Mouse (Mus musculus) forebrain, embryonic 14.5 days (tissue): Measurements from ENCODE around the gene Dennd2c. TPM values are rescaled to one million over a fixed set of nuclear protein-coding genes. Genes with fewer than 3 reads are reported as not detected.

ENCODE experiments used
- ATAC-seq: fragments of 200-750 bp; cut with Nextera tagmentation; 2 replicates; pipeline ENCODE4 v1.8.0; 2017; ENCODE audit warnings: mild to moderate bottlenecking, moderate library complexity
- DNase-seq: peaks from one replicate; pipeline ENCODE4 v3.0.0-alpha.2; 2015; ENCODE audit warnings: low spot score
- H3K27ac ChIP-seq: fragments of 300-500 bp; sonication (generic); 2 replicates; pipeline ENCODE4 v1.5.1; 2014; ENCODE audit warnings: low read depth, mild to moderate bottlenecking, control low read depth, low read length, moderate library complexity
- H3K27me3 ChIP-seq: fragments of 300-500 bp; sonication (generic); replicated peaks from 2 replicates; pipeline ENCODE4 v1.6.1; 2014; ENCODE audit warnings: low read length, control low read depth, mixed read lengths; ENCODE audit not compliant: control insufficient read depth, insufficient read depth
- H3K36me3 ChIP-seq: fragments of 300-500 bp; sonication (generic); 2 replicates; pipeline ENCODE4 v1.6.1; 2014; ENCODE audit warnings: low read length, control low read depth; ENCODE audit not compliant: control insufficient read depth, insufficient read depth
- H3K4me1 ChIP-seq: fragments of 300-500 bp; sonication (generic); 2 replicates; pipeline ENCODE4 v1.6.1; 2014; ENCODE audit warnings: antibody characterized with exemption, low read length, control low read depth; ENCODE audit not compliant: control insufficient read depth, insufficient read depth
- H3K4me2 ChIP-seq: fragments of 300-500 bp; sonication (generic); 2 replicates; pipeline ENCODE4 v1.6.1; 2014; ENCODE audit warnings: mild to moderate bottlenecking, control low read depth, low read length
- H3K4me3 ChIP-seq: fragments of 300-500 bp; sonication (generic); 2 replicates; pipeline ENCODE4 v1.5.1; 2014; ENCODE audit warnings: low read depth, low read length, control low read depth
- H3K9ac ChIP-seq: fragments of 300-500 bp; sonication (generic); 2 replicates; pipeline ENCODE4 v1.6.1; 2014; ENCODE audit warnings: mild to moderate bottlenecking, low read length, control low read depth, moderate library complexity
- H3K9me3 ChIP-seq: fragments of 300-500 bp; sonication (generic); replicated peaks from 2 replicates; pipeline ENCODE4 v1.6.1; 2016; ENCODE audit warnings: low read length, control low read depth, mixed read lengths; ENCODE audit not compliant: control insufficient read depth
- WGBS: fragments of 180-500 bp; shearing (Covaris S2); extraction: QIAGEN DNeasy Blood & Tissue Kit; methylation state at CpG from one replicate; pipeline ENCODE4 v1.1.7; 2014; 5-methylcytosine and 5-hydroxymethylcytosine counted together
- polyA plus RNA-seq: library from polyadenylated mRNA; unstranded; fragments of >200 nt; fragmentation: Nextera tagmentation; extraction: Ambion mirVana; gene quantifications from 2 replicates; pipeline ENCODE4 v1.2.1, GENCODE M21; 2014

The Dennd2c gene
- polyA plus RNA-seq, 1 experiment from 2014 or later: 0.88 TPM

DNA sequence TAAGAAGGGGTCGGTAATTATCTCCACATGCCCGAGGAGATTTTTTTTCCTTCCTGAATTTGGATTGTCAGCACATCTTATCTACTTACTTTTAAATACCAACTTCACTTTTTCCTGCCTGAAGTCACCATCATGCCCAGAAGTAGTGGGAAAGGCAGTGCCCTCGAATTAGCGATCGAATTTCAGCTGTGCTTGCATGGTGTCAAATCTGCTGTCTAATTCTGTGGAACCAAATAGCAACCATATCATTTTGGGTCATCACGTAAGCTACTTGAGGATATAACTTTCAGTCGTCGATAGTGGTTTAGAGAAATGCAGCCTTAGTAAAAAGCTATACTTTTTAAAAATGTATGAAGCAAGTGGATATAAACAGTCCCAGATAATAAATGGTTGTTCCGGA is 25.9 kb upstream of the Dennd2c start:
- Histone ChIP-seq H3K4me3 (no peak overlapping the region), H3K9ac (no peak overlapping the region), H3K27ac (no peak overlapping the region), H3K27me3 (no peaks in the 10 kb centered on the region), H3K36me3 (no peaks in the 10 kb centered on the region), H3K4me2 (no peak overlapping the region), H3K9me3 (no peaks in the 10 kb centered on the region), H3K4me1 (no peaks in the 10 kb centered on the region)
- DNase-seq (no peak), ATAC-seq (no peak)
- 93% methylated on average over 9 of the region's 9 CpGs for WGBS

DNA sequence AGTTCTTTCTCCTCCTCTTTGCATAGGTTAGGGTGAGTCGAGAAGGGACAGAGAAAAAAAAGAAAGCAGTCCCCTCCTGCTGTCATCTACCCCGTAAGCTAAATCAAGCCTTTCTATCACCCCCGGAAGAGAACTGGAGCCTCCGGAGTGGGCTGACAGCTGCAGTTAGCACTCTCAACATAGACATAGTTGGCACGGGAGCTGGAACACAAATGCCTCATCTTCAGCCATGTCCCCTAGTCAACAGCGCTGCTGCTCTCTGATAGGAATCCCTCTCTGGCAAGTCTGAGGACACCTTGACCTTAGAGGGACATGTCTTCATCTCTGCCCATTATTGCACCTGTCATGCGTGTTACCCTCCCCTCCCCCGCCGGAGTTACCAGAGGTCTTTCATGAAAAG is 23.1 kb upstream of the Dennd2c start:
- 85% methylated on average over 9 of the region's 9 CpGs for WGBS
- H3K27me3 ChIP-seq: no peaks in the 10 kb centered on the region
- H3K27ac ChIP-seq: no peak overlapping the region
- DNase-seq (no peak), ATAC-seq (no peak)
- no peaks in the 10 kb centered on the region for H3K9me3 ChIP-seq
- H3K9ac ChIP-seq: no peak overlapping the region
- H3K4me2 ChIP-seq: no peak overlapping the region
- H3K4me1 ChIP-seq: no peaks in the 10 kb centered on the region
- no peak overlapping the region for H3K4me3 ChIP-seq
- no peaks in the 10 kb centered on the region for H3K36me3 ChIP-seq

DNA sequence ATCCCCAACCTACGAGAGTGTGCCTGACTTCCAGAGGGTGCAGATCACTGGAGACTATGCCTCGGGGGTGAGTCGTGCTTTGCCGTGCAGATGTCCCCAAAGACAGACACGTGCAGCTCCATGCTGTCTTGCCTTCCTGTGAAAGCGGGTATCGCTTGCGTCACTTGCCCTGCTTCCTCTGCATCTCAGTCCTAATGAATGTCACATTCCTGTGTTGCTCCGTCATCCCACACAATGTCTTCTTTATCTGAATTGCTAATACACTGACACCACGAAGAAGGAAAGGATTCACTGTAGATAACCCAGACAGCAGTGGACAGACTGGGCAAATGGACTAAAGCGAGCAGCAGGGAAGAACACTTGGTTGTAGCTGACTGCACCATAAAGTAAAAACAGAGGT is 21.4 kb upstream of the Dennd2c start:
- H3K36me3 ChIP-seq: no peaks in the 10 kb centered on the region
- ATAC-seq (no peak), DNase-seq (no peak)
- H3K4me2 ChIP-seq: no peak overlapping the region
- WGBS: 72% methylated on average over 11 of the region's 11 CpGs
- H3K27ac ChIP-seq: no peak overlapping the region
- H3K9me3 ChIP-seq: no peaks in the 10 kb centered on the region
- no peak overlapping the region for H3K4me3 ChIP-seq
- H3K27me3 ChIP-seq: no peaks in the 10 kb centered on the region
- H3K9ac ChIP-seq: no peak overlapping the region
- no peaks in the 10 kb centered on the region for H3K4me1 ChIP-seq

DNA sequence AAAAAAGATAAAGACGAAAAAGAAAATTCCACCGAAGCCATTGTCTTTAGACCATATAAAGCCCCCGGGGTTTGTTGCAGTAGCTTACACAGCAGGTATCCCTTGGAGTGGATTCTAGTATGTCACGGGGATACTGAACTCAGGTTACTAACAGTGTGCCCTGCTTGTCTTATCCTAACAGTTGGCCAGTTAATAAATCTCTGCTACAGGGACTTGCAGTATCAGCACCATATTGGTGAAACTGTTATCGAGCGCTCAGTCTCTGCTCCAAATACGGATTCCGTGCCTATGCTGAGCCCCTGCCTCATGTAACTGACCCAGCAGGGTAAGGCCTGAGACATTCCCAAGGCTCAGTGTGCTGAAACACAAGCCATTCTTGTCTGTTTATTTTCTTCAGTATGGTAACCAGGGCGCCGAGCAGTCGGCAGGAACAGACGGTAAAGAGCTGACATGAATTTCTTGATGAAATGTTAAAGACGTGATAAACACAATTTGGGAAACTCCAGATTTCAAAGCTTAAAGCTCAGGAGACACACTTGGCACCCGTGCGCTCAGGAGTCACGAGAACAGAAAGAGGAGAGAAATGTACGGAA is 20.4 kb upstream of the Dennd2c start:
- no peak for ATAC-seq
- H3K9me3 ChIP-seq: no peaks in the 10 kb centered on the region
- H3K9ac ChIP-seq: no peak overlapping the region
- no peak overlapping the region for H3K4me3 ChIP-seq
- H3K36me3 ChIP-seq: no peaks in the 10 kb centered on the region
- H3K4me1 ChIP-seq: no peaks in the 10 kb centered on the region
- no peak overlapping the region for H3K27ac ChIP-seq
- no peak overlapping the region for H3K4me2 ChIP-seq
- WGBS: 85% methylated on average over 17 of the region's 17 CpGs
- no peaks in the 10 kb centered on the region for H3K27me3 ChIP-seq
- DNase-seq: no peak

DNA sequence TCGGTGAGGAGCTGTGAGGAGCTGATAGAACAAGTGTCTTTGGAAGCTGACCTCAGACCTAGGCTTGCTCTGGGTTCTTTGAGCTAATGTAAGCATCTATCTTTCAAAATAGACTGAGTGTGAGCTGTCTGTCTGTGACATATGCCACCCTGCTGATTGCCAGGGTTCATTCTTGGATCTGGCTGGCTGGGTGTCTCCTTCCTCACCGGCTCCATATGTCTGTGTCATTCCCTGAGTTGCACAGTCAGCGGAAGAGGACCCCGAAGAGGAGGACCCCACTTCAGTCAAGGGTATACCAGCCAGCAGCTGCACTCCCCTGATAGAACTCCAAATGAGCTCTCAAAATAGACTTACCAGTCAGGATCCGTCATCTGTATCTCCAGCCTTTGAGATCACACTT is 19.6 kb upstream of the Dennd2c start:
- no peak for DNase-seq
- no peak overlapping the region for H3K9ac ChIP-seq
- H3K27me3 ChIP-seq: no peaks in the 10 kb centered on the region
- no peak overlapping the region for H3K27ac ChIP-seq
- H3K4me2 ChIP-seq: no peak overlapping the region
- no peaks in the 10 kb centered on the region for H3K4me1 ChIP-seq
- H3K9me3 ChIP-seq: no peaks in the 10 kb centered on the region
- no peak for ATAC-seq
- no peak overlapping the region for H3K4me3 ChIP-seq
- H3K36me3 ChIP-seq: no peaks in the 10 kb centered on the region
- 82% methylated on average over 5 of the region's 5 CpGs for WGBS

DNA sequence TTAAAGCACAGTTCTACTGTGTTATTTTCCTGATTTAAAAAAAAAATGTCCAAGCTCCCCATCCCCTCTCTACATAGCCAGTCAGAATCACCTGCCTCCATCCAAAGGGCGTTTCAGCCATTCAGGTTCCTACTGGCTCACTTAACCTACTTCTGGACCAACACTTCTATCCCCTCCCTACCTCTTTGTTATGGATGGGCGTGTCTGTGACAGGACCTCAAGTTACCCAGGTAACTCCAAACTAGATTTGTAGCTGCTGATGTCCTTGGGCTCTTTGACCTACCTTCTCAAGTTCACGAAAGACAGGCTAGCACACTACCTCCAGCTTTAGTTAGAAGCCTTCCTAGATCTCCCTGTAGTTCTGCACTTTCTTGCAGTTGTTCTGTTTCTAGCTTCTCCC is 16.4 kb upstream of the Dennd2c start:
- Histone ChIP-seq H3K4me3 (no peak overlapping the region), H3K4me2 (no peak overlapping the region), H3K9me3 (no peaks in the 10 kb centered on the region), H3K27me3 (no peaks in the 10 kb centered on the region), H3K36me3 (no peaks in the 10 kb centered on the region), H3K4me1 (no peaks in the 10 kb centered on the region), H3K27ac (no peak overlapping the region), H3K9ac (no peak overlapping the region)
- DNase-seq: no peak
- no peak for ATAC-seq
- WGBS: 80% methylated on average over 3 of the region's 3 CpGs

DNA sequence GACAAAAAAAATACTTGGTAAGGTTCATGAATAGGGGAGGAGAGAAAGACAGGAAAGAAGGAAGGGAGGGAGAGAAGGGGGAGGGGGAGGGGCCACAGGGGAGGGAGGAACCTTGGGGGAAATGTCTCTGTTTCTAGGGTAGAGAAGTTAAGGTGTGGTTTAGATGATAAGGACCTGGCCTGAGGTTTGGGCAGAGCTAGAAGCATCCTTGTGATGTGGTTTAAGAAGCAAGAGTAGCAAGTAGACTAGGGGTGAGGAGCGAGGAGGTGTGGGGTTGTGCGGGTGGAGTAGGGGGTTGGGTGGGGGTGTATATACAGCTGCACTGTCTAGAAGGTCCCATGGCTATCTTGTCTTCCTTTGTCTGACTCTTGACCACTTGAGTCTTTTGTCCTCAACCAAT is 10.7 kb upstream of the Dennd2c start:
- H3K27me3 ChIP-seq: no peaks in the 10 kb centered on the region
- H3K9me3 ChIP-seq: no peaks in the 10 kb centered on the region
- no peak overlapping the region for H3K4me3 ChIP-seq
- no peak for DNase-seq
- no peak for ATAC-seq
- no peaks in the 10 kb centered on the region for H3K4me1 ChIP-seq
- 91% methylated on average over 2 of the region's 2 CpGs for WGBS
- no peak overlapping the region for H3K9ac ChIP-seq
- no peaks in the 10 kb centered on the region for H3K36me3 ChIP-seq
- no peak overlapping the region for H3K27ac ChIP-seq
- H3K4me2 ChIP-seq: no peak overlapping the region

DNA sequence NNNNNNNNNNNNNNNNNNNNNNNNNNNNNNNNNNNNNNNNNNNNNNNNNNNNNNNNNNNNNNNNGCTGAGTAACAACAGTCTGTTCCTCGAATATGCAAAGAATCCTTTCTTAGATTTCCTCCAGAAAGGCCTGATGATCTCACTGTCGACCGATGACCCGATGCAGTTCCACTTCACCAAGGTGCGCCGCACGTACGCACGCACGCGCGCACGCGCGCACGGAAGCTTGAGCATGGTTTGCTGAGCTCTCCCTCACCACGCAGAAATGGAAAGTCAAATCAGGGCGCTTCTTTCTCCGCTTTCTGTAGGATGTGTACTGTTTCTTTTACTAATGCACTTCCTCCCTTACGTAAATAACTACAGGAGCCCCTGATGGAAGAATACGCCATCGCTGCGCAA is 3.7 kb upstream of the Dennd2c start:
- ATAC-seq (no peak), DNase-seq (no peak)
- no peaks in the 10 kb centered on the region for H3K9me3 ChIP-seq
- H3K4me1 ChIP-seq: peaks cover 3% of the 10 kb centered on the region; the same call in 1 of the 2 replicates
- no peaks in the 10 kb centered on the region for H3K36me3 ChIP-seq
- 82% methylated on average over 23 of the region's 23 CpGs for WGBS
- no peak overlapping the region for H3K27ac ChIP-seq
- no peak overlapping the region for H3K4me3 ChIP-seq
- no peak overlapping the region for H3K4me2 ChIP-seq
- H3K9ac ChIP-seq: no peak overlapping the region
- no peaks in the 10 kb centered on the region for H3K27me3 ChIP-seq

DNA sequence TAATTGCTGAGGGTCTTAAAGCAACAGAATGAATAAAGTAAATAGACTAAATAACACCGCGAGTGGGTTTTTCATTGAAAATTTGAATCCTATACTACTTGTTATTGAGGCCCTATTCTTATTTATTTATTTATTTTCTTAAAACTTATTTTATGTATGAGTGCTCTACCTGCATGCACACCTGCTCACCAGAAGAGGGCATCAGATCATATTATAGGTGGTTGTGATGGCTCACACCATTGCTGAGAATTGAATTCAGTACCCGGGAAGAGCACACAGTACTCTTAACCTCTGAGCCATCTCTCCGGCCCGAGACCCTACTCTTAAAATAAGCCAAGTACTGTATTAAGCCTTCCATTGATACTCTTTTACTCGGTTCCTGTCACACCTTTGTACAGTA is 2.7 kb upstream of the Dennd2c start:
- Histone ChIP-seq H3K9me3 (no peaks in the 10 kb centered on the region), H3K4me1 (peaks cover 3% of the 10 kb centered on the region; the same call in 1 of the 2 replicates), H3K36me3 (no peaks in the 10 kb centered on the region), H3K4me2 (no peak overlapping the region), H3K27me3 (no peaks in the 10 kb centered on the region), H3K27ac (no peak overlapping the region), H3K9ac (no peak overlapping the region), H3K4me3 (no peak overlapping the region)
- 83% methylated on average over 6 of the region's 6 CpGs for WGBS
- no peak for ATAC-seq
- DNase-seq: no peak
